Mouse (Mus musculus) urinary bladder, postnatal 14 days (tissue): ENCODE results near the gene Clec2d.
"Not testable (repeated sequence)": the region's sequence is repeated elsewhere in the genome, so short reads cannot be mapped to it uniquely, and the experiment has no call there.

Experiments used
- DNase-seq: peaks from one replicate; pipeline ENCODE4 v3.0.0; 2021; ENCODE audit warnings: low spot score

Clec2d gene

GRCm38 (mm10) chr6:129180403-129181169, at the start of gene Clec2d:
Gene Clec2d, plus strand, starts transcription at chr6:129180615.
- peak; percentile 82 for DNase-seq

- DNase-seq, result no peak
Measured at GRCm38 (mm10) chr6:129132604-129133341, 47.6 kb upstream of the Clec2d start.

GRCm38 (mm10) chr6:129146812-129147211, 33.6 kb upstream of the Clec2d start:
- no peak for DNase-seq

- DNase-seq, result no peak
Measured at GRCm38 (mm10) chr6:129160103-129160502, 20.3 kb upstream of the Clec2d start.

GRCm38 (mm10) chr6:129161136-129161535, 19.3 kb upstream of the Clec2d start:
- DNase-seq, result no peak

GRCm38 (mm10) chr6:129161951-129162350, 18.5 kb upstream of the Clec2d start:
- no peak for DNase-seq

GRCm38 (mm10) chr6:129162587-129163159, 17.7 kb upstream of the Clec2d start:
- no peak for DNase-seq

- DNase-seq, result no peak
Measured at GRCm38 (mm10) chr6:129163606-129164005, 16.8 kb upstream of the Clec2d start.

- DNase-seq, result no peak
Measured at GRCm38 (mm10) chr6:129170925-129171324, 9.5 kb upstream of the Clec2d start.

- no peak for DNase-seq
Measured at GRCm38 (mm10) chr6:129171675-129172074, 8.7 kb upstream of the Clec2d start.

GRCm38 (mm10) chr6:129174836-129175235, 5.6 kb upstream of the Clec2d start:
- DNase-seq, result no peak

GRCm38 (mm10) chr6:129175612-129176011, 4.8 kb upstream of the Clec2d start:
- no peak for DNase-seq

- no peak for DNase-seq
Measured at GRCm38 (mm10) chr6:129176621-129177020, 3.8 kb upstream of the Clec2d start.

GRCm38 (mm10) chr6:129179281-129179680, 1.1 kb upstream of the Clec2d start:
- no peak for DNase-seq

GRCm38 (mm10) chr6:129179831-129180230, 584 bp upstream of the Clec2d start:
- DNase-seq, result not testable (repeated sequence)

GRCm38 (mm10) chr6:129181249-129181648, 834 bp downstream of the Clec2d start:
- DNase-seq, result no peak

- DNase-seq, result peak; percentile 13
Measured at GRCm38 (mm10) chr6:129181683-129182082, 1.3 kb downstream of the Clec2d start.

GRCm38 (mm10) chr6:129182518-129182917, 2.1 kb downstream of the Clec2d start:
- no peak for DNase-seq

- DNase-seq, result not testable (repeated sequence)
Measured at GRCm38 (mm10) chr6:129184001-129184400, 3.6 kb downstream of the Clec2d start.

- no peak for DNase-seq
Measured at GRCm38 (mm10) chr6:129184788-129185187, 4.4 kb downstream of the Clec2d start.

GRCm38 (mm10) chr6:129186022-129186421, 5.6 kb downstream of the Clec2d start:
- DNase-seq, result no peak

- DNase-seq, result no peak
Measured at GRCm38 (mm10) chr6:129186457-129187199, 6.2 kb downstream of the Clec2d start.
